Mouse (Mus musculus): ENCODE data around the gene Ormdl2. TPM values are rescaled to one million over a fixed set of nuclear protein-coding genes. Genes with fewer than 3 reads are reported as not detected.

Ormdl2 gene
- polyA plus RNA-seq, 1 experiment from 2014 or later = 23.6 TPM

DNA sequence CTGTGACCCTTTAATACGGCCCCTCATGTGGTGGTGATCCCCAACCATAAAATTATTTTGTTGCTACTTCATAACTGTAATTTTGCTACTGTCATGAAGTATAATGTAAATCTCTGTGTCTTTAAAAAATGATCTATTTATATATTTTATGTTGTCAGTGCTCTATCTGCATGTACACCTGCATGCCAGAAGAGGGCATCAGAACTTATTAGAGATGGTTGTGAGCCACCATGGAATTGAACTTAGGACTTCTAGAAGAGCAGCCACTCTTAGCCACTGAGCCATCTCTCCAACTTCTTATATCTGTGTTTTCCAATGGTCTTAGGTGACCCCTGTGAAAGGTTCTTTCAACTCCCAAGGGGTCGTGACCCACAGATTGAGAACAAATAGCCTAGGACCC is 48.5 kb downstream of the Ormdl2 start:
- WGBS = 81% methylated on average over 2 of the region's 2 CpGs
- Histone ChIP-seq H3K27ac (ENCODE audit: low read depth, low read length) (no peak overlapping the region), H3K36me3 (ENCODE audit: control insufficient read depth, insufficient read depth, low read length) (no peaks in the 10 kb centered on the region), H3K27me3 (replicated peaks; ENCODE audit: control insufficient read depth, insufficient read depth, low read length) (no peaks in the 10 kb centered on the region), H3K9me3 (ENCODE audit: control insufficient read depth, low read length) (no peaks in the 10 kb centered on the region), H3K9ac (ENCODE audit: low read depth, low read length) (no peak overlapping the region), H3K4me3 (ENCODE audit: low read length) (no peak overlapping the region), H3K4me1 (ENCODE audit: control insufficient read depth, insufficient read depth, low read depth, low read length) (no peaks in the 10 kb centered on the region), H3K4me2 (ENCODE audit: low read length) (no peak overlapping the region)
- no peak for ATAC-seq

Other genes starting within 250 kb of the Ormdl2 start
- gene Erbb3, start 232.0 kb downstream of the Ormdl2 start, polyA plus RNA-seq (2015; fragmentation: Nextera tagmentation; extraction: Ambion mirVana) = 1.3 and 1.6 TPM in 2 replicates
- 296 and 313 TPM in 2 replicates for gene Rps26, start 194.9 kb downstream of the Ormdl2 start, polyA plus RNA-seq (2015; fragmentation: Nextera tagmentation; extraction: Ambion mirVana)
- gene Ikzf4, start 175.7 kb downstream of the Ormdl2 start, polyA plus RNA-seq (2015; fragmentation: Nextera tagmentation; extraction: Ambion mirVana) = 15.3 and 18.9 TPM in 2 replicates
- 14.9 and 16.1 TPM in 2 replicates for gene Suox, start 147.6 kb downstream of the Ormdl2 start, polyA plus RNA-seq (2015; fragmentation: Nextera tagmentation; extraction: Ambion mirVana)
- 118 and 130 TPM in 2 replicates for gene Rab5b, start 125.4 kb downstream of the Ormdl2 start, polyA plus RNA-seq (2015; fragmentation: Nextera tagmentation; extraction: Ambion mirVana)
- gene Pmel, start 117.5 kb downstream of the Ormdl2 start, polyA plus RNA-seq (2015; fragmentation: Nextera tagmentation; extraction: Ambion mirVana) = 0.83 and 0.97 TPM in 2 replicates
- gene Cdk2, start 116.6 kb downstream of the Ormdl2 start, polyA plus RNA-seq (2015; fragmentation: Nextera tagmentation; extraction: Ambion mirVana) = 18.3 and 24.2 TPM in 2 replicates
- 7.4 and 8.8 TPM in 2 replicates for gene Dgka, start 76.8 kb downstream of the Ormdl2 start, polyA plus RNA-seq (2015; fragmentation: Nextera tagmentation; extraction: Ambion mirVana)
- gene Pym1, start 73.8 kb downstream of the Ormdl2 start, polyA plus RNA-seq (2015; fragmentation: Nextera tagmentation; extraction: Ambion mirVana) = 40.8 and 46.3 TPM in 2 replicates
- gene Mmp19, start 30.7 kb downstream of the Ormdl2 start, polyA plus RNA-seq (2015; fragmentation: Nextera tagmentation; extraction: Ambion mirVana) = 0.45 and 0.74 TPM in 2 replicates
- 49.6 and 53.2 TPM in 2 replicates for gene Dnajc14, start 17.6 kb downstream of the Ormdl2 start, polyA plus RNA-seq (2015; fragmentation: Nextera tagmentation; extraction: Ambion mirVana)
- gene Tmem198b, start 17.3 kb downstream of the Ormdl2 start, polyA plus RNA-seq (2015; fragmentation: Nextera tagmentation; extraction: Ambion mirVana) = 19.6 and 20.4 TPM in 2 replicates
- 137 and 142 TPM in 2 replicates for gene Sarnp, start 4.3 kb downstream of the Ormdl2 start, polyA plus RNA-seq (2015; fragmentation: Nextera tagmentation; extraction: Ambion mirVana)
- 5.8 and 6.5 TPM in 2 replicates for gene Gdf11, start 70.1 kb upstream of the Ormdl2 start, polyA plus RNA-seq (2015; fragmentation: Nextera tagmentation; extraction: Ambion mirVana)
- gene Cd63, start 79.3 kb upstream of the Ormdl2 start, polyA plus RNA-seq (2015; fragmentation: Nextera tagmentation; extraction: Ambion mirVana) = 322 and 343 TPM in 2 replicates
- 29.6 and 30.0 TPM in 2 replicates for gene Rdh5, start 101.2 kb upstream of the Ormdl2 start, polyA plus RNA-seq (2015; fragmentation: Nextera tagmentation; extraction: Ambion mirVana)
- 247 and 278 TPM in 2 replicates for gene Bloc1s1, start 102.4 kb upstream of the Ormdl2 start, polyA plus RNA-seq (2015; fragmentation: Nextera tagmentation; extraction: Ambion mirVana)
- 12.7 and 12.8 TPM in 2 replicates for gene Itga7, start 112.2 kb upstream of the Ormdl2 start, polyA plus RNA-seq (2015; fragmentation: Nextera tagmentation; extraction: Ambion mirVana)
- gene Mettl7b, start 139.3 kb upstream of the Ormdl2 start, polyA plus RNA-seq (2015; fragmentation: Nextera tagmentation; extraction: Ambion mirVana) = not detected in 2 replicates
- not detected in 2 replicates for gene Olfr9, start 167.8 kb upstream of the Ormdl2 start, polyA plus RNA-seq (2015; fragmentation: Nextera tagmentation; extraction: Ambion mirVana)
- gene Olfr763, start 189.1 kb upstream of the Ormdl2 start, polyA plus RNA-seq (2015; fragmentation: Nextera tagmentation; extraction: Ambion mirVana) = not detected in 2 replicates
- not detected in 2 replicates for gene Olfr764-ps1, start 218.3 kb upstream of the Ormdl2 start, polyA plus RNA-seq (2015; fragmentation: Nextera tagmentation; extraction: Ambion mirVana)
- gene Olfr765, start 228.4 kb upstream of the Ormdl2 start, polyA plus RNA-seq (2015; fragmentation: Nextera tagmentation; extraction: Ambion mirVana) = not detected in 2 replicates
- not detected in 2 replicates for gene Olfr766-ps1, start 247.3 kb upstream of the Ormdl2 start, polyA plus RNA-seq (2015; fragmentation: Nextera tagmentation; extraction: Ambion mirVana)

Data from hindbrain, embryonic 16.5 days (tissue).